19 mouse cellular contexts compared by ENCODE assay signal in genomic region chr13:91360121-91360520, GRCm38 (mm10).
"Had no signal": no experiment of that assay in that cellular context is flagged by ENCODE, and none has a peak within 500 bp of the region (broad histone marks: within the 10 kb centered on the region; RNA-seq: fewer than 3 reads in every experiment).

No protein-coding gene starts in this region.

- ATAC-seq: liver, postnatal 0 days; lung, postnatal 0 days had no signal

- H3K9ac ChIP-seq: liver, postnatal 0 days; lung, embryonic 15.5 days; midbrain, embryonic 12.5 days; neural tube, embryonic 13.5 days; neural tube, embryonic 15.5 days had no signal

- H3K9me3 ChIP-seq: lung, embryonic 15.5 days; midbrain, embryonic 10.5 days; midbrain, embryonic 12.5 days; neural tube, embryonic 13.5 days; neural tube, embryonic 15.5 days had no signal

- H3K27ac ChIP-seq: lung, embryonic 15.5 days; midbrain, embryonic 10.5 days; midbrain, embryonic 12.5 days; neural tube, embryonic 13.5 days; neural tube, embryonic 15.5 days had no signal

- H3K4me1 ChIP-seq: midbrain, embryonic 10.5 days; midbrain, embryonic 12.5 days had no signal

- H3K36me3 ChIP-seq: lung, embryonic 15.5 days; midbrain, embryonic 10.5 days; midbrain, embryonic 12.5 days; neural tube, embryonic 13.5 days; neural tube, embryonic 15.5 days had no signal

- H3K4me2 ChIP-seq: lung, embryonic 15.5 days; midbrain, embryonic 12.5 days; neural tube, embryonic 13.5 days; neural tube, embryonic 15.5 days had no signal

- H3K4me3 ChIP-seq: lung, embryonic 15.5 days; midbrain, embryonic 10.5 days; midbrain, embryonic 12.5 days; neural tube, embryonic 13.5 days; neural tube, embryonic 15.5 days had no signal

- DNase-seq: liver, postnatal 0 days; lung, adult 2 months; lung, postnatal 14 days; lung, postnatal 36 days; midbrain, embryonic 14.5 days; retina, postnatal 1 day; right cerebral cortex, adult 18-20 months; right cerebral cortex, postnatal 25 days; right cerebral cortex, postnatal 4 days; spleen, adult 18-20 months; thymus, adult 18-20 months; thymus, postnatal 14 days; thymus, postnatal 36 days had no signal

- H3K27me3 ChIP-seq: lung, embryonic 15.5 days; midbrain, embryonic 12.5 days; neural tube, embryonic 13.5 days; neural tube, embryonic 15.5 days had no signal
